Mouse (Mus musculus) testis, adult 2 months (tissue): ENCODE measurements at regions not wholly inside any gene's neighbourhood (a gene's known extent, or its start where the extent isn't known, plus 50 kb on each side); places are given as distances from the start of the nearest gene placed in this dataset.

Experiments used
- H3K27ac ChIP-seq: fragments of 200-500 bp; 2 replicates; pipeline ENCODE4 v1.5.1; 2012; ENCODE audit warnings: low read depth, low read length; ENCODE audit not compliant: control insufficient read depth, insufficient read depth
- H3K27me3 ChIP-seq: fragments of 200-500 bp; 2 replicates; pipeline ENCODE4 v1.6.1; 2012; ENCODE audit warnings: mild to moderate bottlenecking, low read length, moderate library complexity; ENCODE audit not compliant: control insufficient read depth, insufficient read depth
- H3K36me3 ChIP-seq: fragments of 200-500 bp; 2 replicates; pipeline ENCODE4 v1.6.1; 2012; ENCODE audit warnings: mild to moderate bottlenecking, low read length; ENCODE audit not compliant: control insufficient read depth, insufficient read depth
- H3K4me1 ChIP-seq: fragments of 200-500 bp; 2 replicates; pipeline ENCODE4 v1.6.1; 2012; ENCODE audit warnings: low read length; ENCODE audit not compliant: control insufficient read depth, insufficient read depth
- H3K4me3 ChIP-seq: fragments of 200-500 bp; 2 replicates; pipeline ENCODE4 v1.5.1; 2012; ENCODE audit warnings: low read depth, mild to moderate bottlenecking, low read length, moderate library complexity, mixed read lengths; ENCODE audit not compliant: control insufficient read depth
- CTCF ChIP-seq: fragments of 200-500 bp; IDR thresholded peaks from 2 replicates; pipeline ENCODE4 v1.5.1; 2012; ENCODE audit warnings: low read depth, mild to moderate bottlenecking, inconsistent platforms, low read length, moderate library complexity; ENCODE audit not compliant: control insufficient read depth, insufficient read depth, insufficient replicate concordance
- POLR2A ChIP-seq: fragments of 200-500 bp; IDR thresholded peaks from 2 replicates; pipeline ENCODE4 v1.6.1; 2012; ENCODE audit warnings: low read depth, mild to moderate bottlenecking, inconsistent platforms, low read length, moderate library complexity; ENCODE audit not compliant: control insufficient read depth

GRCm38 (mm10) chr6:15610208-15610607 lies 110.3 kb upstream of the Mdfic start:
- Histone ChIP-seq H3K4me3 (no peak overlapping the region), H3K4me1 (no peaks in the 10 kb centered on the region), H3K36me3 (no peaks in the 10 kb centered on the region), H3K27me3 (no peaks in the 10 kb centered on the region), H3K27ac (no peak overlapping the region)
- TF ChIP-seq POLR2A = no peak
- TF ChIP-seq CTCF = no peak

GRCm38 (mm10) chr6:15625910-15626564 lies 94.4 kb upstream of the Mdfic start:
- Histone ChIP-seq H3K27me3 (no peaks in the 10 kb centered on the region), H3K36me3 (no peaks in the 10 kb centered on the region), H3K27ac (no peak overlapping the region), H3K4me1 (no peaks in the 10 kb centered on the region), H3K4me3 (no peak overlapping the region)
- TF ChIP-seq CTCF = no peak
- TF ChIP-seq POLR2A = no peak

- H3K27ac ChIP-seq = no peak overlapping the region
Observed at GRCm38 (mm10) chr6:15638548-15638947, 81.9 kb upstream of the Mdfic start.

GRCm38 (mm10) chr6:15639378-15639777 lies 81.1 kb upstream of the Mdfic start:
- H3K27me3 ChIP-seq = no peaks in the 10 kb centered on the region
- H3K4me3 ChIP-seq = no peak overlapping the region
- H3K4me1 ChIP-seq = peaks cover 2% of the 10 kb centered on the region; the same call in 1 of the 2 replicates
- TF ChIP-seq POLR2A (no peak), CTCF (no peak)
- H3K27ac ChIP-seq = no peak overlapping the region
- no peaks in the 10 kb centered on the region for H3K36me3 ChIP-seq

More at GRCm38 (mm10) chr6:15638548-15638947, 81.9 kb upstream of the Mdfic start:
- TF ChIP-seq POLR2A (peak; percentile 31; the same call in 1 of the 2 replicates), CTCF (no peak)
- H3K27me3 ChIP-seq = no peaks in the 10 kb centered on the region
- H3K36me3 ChIP-seq = no peaks in the 10 kb centered on the region
- peaks cover 2% of the 10 kb centered on the region; the same call in 1 of the 2 replicates for H3K4me1 ChIP-seq
- H3K4me3 ChIP-seq = peak overlapping the region; percentile 71

GRCm38 (mm10) chr6:15639809-15640479 lies 80.5 kb upstream of the Mdfic start:
- TF ChIP-seq CTCF (no peak), POLR2A (no peak)
- Histone ChIP-seq H3K27ac (no peak overlapping the region), H3K4me3 (no peak overlapping the region), H3K4me1 (peaks cover 2% of the 10 kb centered on the region; the same call in 1 of the 2 replicates), H3K27me3 (no peaks in the 10 kb centered on the region), H3K36me3 (no peaks in the 10 kb centered on the region)

- Histone ChIP-seq H3K27ac (no peak overlapping the region), H3K27me3 (no peaks in the 10 kb centered on the region), H3K36me3 (no peaks in the 10 kb centered on the region), H3K4me1 (no peaks in the 10 kb centered on the region), H3K4me3 (no peak overlapping the region)
- TF ChIP-seq CTCF = no peak
- no peak for TF ChIP-seq POLR2A
Observed at GRCm38 (mm10) chr6:15644311-15644710, 76.2 kb upstream of the Mdfic start.

- no peaks in the 10 kb centered on the region for H3K36me3 ChIP-seq
- H3K4me3 ChIP-seq = no peak overlapping the region
- H3K27ac ChIP-seq = no peak overlapping the region
- H3K4me1 ChIP-seq = no peaks in the 10 kb centered on the region
- TF ChIP-seq CTCF = no peak
- no peak for TF ChIP-seq POLR2A
- H3K27me3 ChIP-seq = no peaks in the 10 kb centered on the region
Observed at GRCm38 (mm10) chr6:15647499-15647898, 73.0 kb upstream of the Mdfic start.
